Mouse (Mus musculus) cerebellum, adult 11-12 months (tissue): ENCODE measurements around the gene 1700016H13Rik.

ENCODE experiments used
- DNase-seq: peaks from one replicate; pipeline ENCODE4 v3.0.0; 2022

Gene 1700016H13Rik

DNA sequence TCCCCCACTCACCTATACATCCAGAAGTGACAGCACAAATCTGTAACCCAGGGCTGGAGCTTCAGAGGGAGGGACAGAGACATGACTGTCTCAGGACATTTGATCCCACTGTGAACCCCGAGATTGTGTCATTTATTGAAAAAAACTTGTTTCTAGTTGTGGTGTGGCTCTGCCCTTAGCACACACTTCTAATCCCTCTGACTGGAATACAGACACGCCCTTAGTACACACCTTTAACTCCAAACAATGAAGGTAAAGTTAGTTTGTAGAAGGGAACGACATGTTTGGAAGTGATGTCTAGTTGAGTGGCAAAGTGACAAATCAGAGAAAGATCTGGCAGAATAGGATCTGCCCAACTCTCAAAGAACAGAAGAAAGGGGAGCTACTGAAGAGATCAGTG, 16.0 kb upstream of the 1700016H13Rik start:
- DNase-seq = no peak

DNA sequence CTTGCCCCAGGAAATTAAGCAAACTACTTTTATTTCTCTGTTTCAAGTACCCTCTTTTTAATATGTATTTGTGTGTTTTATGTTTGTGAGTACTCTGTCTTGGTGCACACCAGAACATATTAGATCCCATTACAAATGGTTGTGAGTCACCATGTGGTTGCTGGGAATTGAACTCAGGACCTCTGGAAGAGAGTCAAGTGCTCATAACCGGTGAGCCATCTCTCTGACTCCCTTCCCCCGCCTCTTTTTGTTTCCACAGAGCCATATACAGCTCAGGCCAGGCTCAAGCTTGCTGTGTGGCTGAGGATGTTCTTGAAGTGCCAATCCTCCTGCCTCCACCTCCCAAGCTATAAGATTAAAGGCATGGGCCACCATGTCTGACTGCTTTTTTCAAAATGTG, 10.1 kb upstream of the 1700016H13Rik start:
- no peak for DNase-seq

DNA sequence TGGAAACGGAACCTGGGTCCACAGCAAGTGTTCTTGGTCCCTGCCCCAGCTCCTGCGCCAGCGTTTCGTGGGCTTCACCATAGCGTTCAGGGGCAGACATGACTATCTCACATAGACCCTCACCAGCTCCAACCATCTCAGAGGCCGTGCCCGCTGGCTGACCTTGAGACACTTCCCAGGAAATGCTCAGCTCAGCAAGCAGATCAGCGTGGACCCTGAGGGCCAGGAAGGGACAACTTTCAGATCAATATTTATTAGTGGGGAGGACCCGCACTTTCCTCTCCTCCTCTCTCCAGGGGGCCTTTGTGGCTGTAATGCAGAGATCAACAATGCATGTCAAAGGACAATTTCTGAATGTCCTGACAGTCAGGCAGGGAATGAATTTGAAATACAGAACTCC, 9.1 kb upstream of the 1700016H13Rik start:
- DNase-seq = no peak

DNA sequence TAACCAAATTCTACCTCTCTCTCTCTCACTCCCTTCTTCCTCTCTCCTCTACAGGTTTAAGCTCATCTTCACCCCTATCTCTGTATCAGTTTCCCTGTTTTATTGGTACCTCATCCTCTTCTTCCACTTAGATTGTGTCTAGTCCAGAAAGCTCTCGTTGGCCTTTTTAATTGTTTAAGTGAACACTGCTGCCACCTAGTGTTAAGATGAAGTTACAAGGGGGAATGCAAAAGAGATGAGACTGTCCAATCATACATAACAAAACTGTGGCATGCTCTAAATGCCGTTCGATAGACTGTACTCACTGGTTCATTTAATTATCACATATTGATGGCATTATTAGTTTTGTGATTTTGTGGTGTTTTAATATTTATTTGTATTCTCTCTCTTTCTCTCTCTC, 3.8 kb upstream of the 1700016H13Rik start:
- no peak for DNase-seq

DNA sequence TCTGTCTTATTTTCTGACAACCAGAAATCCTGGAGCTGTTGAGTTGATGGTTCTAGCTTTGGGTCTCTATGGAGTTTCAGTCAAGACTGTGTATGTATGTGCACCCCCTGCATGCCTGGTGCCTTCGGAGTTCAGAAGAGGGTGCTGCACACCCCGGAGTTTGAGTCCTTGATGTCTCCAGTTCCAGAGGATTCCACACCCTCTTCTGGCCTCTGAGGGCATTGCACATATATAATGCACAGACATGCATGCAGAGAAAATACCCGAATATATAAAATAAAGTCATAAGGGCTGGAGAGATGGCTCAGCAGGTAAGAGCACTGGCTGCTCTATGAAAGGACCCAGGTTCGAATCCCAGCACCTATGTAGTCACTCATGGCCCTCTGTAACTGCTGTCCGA, 3.1 kb upstream of the 1700016H13Rik start:
- no peak for DNase-seq

DNA sequence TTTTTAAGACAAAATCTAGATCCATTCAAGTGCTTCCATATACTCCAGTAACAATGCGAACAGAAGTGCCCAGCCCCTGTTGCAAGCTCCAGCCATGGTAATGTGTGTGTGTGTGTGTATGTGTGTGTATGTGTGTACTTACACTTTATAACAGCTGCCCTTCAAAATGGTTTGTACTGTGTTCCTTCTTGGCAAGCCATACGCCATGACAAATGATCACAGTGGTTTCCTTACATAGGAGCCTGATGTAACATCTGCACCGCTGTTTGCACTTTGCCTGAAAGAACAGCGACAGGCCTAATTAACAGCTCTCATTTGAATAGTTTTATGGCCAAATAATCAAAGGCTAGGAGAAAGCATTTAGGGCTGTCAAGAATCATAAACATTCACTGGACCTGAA, 1.0 kb downstream of the 1700016H13Rik start:
- DNase-seq = no peak

DNA sequence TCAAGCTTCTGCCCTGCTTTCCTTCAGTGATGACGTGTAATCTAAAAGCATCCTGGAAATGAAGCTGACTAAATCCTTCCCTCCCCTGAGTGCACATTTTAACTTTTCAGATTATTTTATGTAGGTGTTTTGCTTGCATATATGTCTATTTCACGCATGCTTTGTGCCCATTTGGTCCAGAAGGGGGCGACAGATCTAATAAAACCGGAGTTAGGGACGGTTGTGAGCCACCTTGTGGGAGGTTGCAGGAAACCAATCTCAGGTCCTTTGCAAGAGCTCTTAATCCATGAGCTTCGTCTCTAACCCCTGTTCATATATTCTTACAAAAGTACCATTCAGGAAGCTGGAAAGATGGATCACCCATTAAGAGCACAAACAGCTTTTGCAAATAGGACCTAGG, 1.6 kb downstream of the 1700016H13Rik start:
- DNase-seq = no peak

DNA sequence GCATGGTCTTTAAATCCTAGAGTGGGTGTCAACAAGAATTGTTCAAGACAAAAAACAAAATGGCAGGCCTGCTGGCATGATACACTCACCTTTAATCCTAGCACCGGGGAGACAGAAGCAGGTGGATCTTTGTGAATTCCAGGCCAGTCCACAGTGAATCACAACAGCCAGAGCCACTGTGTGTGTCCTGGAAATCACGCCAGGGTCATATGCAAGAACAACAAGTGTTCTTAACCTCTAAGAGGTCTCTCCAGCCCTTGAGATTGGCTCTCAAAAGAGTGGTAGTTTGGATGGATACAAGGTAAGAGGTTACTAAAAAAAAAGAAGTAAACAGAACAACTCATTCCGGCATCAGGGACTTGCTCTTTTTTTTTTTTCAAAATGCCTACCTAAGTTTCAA, 8.5 kb downstream of the 1700016H13Rik start:
- no peak for DNase-seq

DNA sequence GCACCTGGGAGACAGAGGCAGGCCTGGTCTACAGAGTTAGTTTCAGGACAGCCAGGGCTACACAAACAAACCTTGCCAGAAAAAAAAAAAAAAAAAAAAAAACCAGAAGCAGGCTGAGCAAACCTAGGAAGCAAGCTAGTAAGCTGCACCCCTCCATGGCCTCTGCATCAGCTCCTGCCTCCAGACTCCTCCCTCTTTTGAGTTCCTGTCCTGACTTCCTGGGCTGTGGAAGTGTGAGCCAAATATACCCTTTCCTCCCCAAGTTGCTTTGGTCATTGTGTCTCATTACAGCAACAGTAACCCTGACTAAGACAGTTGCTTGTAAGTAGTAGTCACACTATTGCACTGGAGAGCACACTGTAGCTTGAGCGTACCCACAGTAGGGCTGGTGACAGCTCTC, 11.6 kb downstream of the 1700016H13Rik start:
- DNase-seq = no peak

DNA sequence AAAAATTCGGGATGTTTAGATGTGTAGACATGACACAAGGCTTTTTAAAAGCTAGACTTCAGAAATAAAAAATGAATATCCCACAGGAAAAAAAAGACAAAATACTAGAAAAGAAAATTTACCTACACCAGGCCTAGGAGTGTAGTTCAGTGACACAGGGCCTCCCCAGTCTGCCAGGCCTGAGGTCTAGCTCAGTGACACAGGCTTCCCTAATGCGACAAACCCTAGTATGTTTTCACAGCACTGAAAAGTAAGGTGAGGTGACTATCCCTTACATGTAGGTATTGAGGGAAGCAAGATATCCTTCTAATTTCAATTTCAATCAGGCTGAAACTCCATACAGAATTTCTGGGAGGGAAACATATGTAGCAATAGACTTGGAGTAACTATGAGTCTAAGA, 18.6 kb downstream of the 1700016H13Rik start:
- DNase-seq = no peak

DNA sequence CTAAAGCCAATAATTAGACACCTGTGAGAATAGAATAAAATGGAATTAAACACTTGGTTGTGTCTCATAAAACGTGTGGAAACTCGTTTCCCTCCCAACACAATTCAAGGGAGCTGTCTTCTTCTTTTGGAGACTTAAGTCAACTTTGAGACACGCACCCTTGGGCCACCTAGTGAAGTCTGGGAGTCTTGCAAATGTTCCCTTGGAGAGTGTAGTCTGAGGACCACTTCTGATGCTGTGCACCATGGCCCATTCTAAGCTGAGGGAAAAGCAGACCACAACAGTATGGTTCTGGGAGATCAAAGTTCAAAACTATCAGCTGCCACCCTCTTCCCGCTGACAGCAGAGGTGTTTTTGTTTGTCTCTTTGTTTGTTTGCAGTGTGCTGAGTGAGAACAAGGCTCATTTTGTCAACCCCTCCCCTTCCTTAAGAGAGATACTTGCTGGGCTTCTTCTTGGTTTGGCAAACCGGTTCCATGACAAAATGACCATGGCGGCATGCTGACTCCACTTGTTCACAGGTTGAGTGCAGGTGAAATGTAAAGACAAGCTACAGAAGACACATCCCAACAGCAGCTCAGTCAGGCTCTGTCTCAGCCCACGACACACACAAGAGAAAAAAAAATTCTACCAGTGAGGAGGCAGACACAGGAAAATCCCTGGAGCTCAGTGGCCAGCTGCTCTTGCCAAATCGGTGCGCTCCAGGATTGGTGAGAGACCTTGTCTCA, 25.8 kb downstream of the 1700016H13Rik start:
- no peak for DNase-seq

DNA sequence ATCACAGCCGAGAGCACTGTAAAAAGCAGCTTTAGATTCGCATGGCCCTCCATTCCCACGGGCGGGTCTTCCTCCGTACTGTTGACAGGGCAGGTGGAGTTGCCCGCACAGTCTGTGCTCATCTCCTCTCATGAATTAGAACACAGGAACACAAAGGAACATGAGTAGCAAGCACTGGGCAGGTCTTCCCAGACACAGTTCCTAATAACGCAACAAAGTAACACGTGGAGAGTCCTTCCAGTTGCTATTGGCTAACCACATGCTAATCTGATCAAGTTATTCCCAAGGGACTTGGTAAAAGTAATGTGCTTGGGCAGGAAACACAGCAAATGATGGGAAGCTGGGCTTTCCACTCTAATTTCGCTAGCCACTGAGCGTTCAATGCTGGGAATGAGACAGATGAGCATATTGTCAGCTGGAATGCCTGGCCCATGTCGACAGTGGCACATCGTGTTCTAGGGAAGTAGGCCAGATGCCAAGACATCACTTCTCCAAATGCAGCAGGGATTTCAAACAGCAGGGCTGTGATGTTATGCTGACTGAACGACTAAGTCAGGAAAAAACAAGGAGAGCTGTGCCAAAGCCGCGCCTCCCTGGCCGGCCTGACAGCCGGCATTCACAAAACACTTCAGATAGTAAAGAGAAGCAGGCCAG, 26.6 kb downstream of the 1700016H13Rik start, which contains the start of gene Slc10a6:
TSS of gene Slc10a6 (minus strand) at position 293 of the 654 bp plus-strand sequence.
- DNase-seq = no peak

DNA sequence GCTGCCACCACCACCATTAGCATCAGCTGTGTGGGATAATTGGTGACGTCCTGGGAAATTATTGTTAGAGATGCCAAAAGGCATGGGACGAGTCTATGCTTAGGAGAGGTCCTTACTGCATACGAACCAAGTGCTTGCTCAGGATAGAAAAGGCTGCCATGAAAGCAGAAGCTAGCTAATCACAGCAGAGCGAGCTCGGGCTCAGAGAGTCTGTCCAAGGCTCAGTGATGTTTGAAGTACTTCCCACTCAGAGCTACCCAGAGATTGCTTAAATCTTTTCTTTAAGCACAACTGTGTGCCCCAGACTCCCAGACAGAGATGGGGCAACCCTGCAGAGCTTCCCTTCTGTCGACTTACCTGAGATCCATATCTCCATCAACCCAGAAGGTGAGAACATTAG, 27.3 kb downstream of the 1700016H13Rik start:
- no peak for DNase-seq

DNA sequence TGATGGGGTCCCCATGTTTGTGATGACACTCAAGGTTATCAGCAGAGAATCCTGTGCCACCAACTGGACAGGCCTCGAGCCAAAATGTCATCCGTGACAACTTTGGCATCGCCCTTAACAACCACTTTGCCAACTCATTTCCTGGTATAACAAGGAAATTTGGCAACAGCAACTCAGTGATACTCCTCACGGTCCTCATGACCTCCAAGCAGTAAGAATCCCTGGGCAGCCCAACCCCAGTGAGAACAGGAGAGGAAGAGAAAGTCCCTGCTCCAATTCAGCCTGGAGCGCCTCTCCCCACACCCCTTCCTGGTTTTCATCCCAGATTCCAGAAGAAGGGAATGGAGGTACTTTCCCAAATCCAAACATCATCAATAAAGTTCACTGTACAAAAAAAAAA, 31.0 kb downstream of the 1700016H13Rik start:
- DNase-seq = no peak

DNA sequence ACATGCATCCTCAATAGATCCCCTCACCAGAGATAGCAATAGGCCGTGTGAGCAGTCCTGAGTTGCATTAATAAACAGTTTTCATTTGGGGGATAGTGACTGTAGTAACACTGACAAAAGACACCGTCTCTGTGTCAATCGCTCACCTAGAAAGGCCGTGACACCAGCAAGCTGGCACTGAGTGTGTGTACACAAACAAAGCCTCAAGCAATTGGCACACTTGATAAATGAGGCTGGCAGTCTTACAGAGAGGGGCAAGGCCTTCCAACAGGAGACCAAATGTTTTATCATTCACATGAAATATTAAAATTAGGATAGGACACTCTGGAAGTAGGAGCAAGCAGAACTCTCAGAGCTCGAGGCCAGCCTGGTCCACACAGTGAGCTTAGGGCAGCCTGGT, 33.5 kb downstream of the 1700016H13Rik start:
- DNase-seq = no peak

DNA sequence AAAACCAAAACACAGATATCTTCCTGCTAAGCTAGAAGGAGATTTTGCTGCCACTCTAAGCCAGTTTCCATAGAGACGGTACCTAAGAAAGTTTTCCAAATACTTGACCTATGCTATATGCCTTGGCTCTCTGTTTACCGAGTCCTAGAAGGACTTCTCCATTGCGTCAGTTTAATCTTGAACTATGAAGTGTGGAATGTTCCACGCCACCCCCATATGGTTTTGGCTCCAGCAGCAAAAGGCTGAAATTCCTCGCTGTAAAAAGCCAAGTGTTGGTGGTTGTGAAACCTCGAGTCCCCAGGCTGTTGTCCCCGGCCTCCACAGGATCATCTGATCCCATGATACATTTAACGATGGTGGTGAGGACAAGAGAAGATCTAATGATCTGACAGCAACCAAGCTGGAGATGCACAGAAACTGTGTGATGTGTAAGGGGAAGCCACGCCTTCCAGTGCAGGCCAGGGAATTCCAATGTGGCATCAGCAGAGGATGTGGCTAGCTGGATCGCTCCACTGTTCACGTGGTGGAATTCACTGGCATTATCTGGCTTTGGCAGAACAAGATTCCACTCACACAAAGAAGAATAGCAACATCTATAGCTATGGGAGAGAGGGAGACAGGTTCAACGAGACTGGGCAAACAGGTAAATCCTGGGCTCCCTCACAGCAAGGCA, 35.4 kb downstream of the 1700016H13Rik start:
- DNase-seq = no peak

DNA sequence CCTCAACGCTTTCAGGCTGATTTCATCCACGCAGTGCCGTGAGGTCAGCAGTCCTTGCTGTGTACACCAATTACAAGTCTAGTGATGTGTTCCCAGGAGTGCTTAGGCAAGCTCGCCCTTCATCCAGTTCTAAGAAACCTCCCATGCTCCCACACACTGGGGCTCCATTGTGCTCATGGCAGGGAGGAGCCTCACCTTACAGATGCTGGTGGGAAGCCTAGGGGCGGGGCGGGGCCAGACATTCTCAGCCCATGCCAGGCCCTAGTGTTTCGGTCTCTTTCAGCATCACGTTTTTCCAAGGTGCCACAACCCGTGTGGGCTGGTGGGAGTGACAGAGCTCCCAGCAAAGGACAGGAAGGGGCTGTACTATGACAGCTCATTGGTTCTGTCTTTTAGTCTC, 38.6 kb downstream of the 1700016H13Rik start:
- no peak for DNase-seq

DNA sequence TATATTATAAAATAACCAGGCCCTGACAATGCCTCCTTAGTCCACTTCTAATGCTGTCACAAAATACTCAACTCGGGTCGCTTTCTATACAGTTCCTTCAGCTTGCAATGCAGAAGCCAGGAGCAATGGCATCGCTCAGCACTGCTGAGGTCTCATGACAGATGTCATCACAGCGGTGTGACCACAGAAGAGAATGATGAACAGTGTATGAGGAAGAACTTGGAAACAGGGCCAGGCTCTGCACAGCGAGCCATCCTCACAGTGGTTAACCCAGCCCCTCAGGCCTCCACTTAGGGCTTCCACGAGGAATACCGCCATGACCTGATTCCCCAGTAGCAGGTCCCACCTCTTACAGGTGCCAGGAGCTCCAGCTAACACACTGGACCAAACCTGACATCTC, 41.5 kb downstream of the 1700016H13Rik start:
- no peak for DNase-seq

DNA sequence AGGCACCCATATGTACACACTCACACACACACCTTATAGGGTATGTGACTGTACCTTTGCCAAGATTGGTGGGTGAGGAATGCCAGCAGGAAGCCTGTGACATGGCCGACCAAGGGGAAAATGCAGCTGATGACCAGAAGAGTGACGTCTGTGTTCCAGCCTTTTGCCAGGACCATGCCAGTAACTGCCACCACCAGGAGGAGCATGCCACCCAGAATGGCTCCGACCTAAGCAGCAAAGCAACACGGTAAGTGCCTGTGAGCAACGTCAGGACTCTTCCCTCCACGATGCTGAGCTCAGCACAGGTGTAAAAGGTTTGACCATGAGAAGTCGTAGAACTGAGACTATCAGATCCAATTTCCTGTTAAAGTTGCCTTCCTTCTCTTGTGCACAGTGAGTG, 43.5 kb downstream of the 1700016H13Rik start:
- no peak for DNase-seq

DNA sequence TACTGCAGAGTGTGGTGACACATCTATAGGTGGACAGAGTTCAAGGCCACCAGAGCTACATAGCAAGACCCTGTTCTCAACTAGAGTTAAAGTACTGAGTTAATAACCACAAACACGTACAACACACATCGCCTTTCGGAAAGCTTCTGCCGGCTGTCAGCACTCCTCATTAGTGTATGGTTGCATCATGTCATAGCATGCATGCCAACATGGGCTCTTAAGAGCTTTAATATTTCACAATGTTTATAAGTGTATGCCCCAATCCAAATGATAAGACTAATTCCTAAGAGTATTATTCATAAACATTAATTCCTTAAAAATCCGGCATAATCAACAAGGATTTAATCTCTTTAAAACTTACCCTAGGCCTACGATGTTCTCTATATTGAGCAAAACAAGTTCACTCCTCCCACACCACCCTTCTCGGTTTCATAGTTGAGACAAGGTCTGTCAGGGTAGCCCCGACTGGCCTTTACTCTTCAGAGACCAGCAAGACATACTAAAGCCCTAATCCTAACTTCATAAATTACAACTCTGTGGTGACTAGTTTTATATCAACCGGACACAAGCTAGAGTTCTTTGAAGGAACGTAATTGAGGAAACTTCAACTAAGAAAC, 44.8 kb downstream of the 1700016H13Rik start:
- no peak for DNase-seq

DNA sequence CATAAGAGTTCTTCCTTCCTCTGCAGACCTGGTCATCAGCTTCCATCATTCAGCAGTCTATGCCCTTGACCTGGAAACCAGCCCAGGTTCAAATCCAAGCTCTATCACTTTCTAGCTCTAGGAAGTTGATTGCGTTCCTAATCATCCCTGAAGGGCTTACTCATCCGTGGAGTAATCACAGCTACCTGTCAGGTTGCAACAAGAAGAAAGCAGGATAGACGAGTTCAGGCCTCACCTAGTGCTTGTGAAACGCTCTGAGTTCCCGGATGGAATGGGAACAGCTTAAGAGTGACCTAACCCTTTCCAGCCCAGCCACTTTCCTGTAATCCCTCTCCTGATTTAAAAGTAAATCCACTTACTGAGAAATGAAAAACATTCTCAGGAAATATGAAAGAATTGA, 45.7 kb downstream of the 1700016H13Rik start:
- no peak for DNase-seq

DNA sequence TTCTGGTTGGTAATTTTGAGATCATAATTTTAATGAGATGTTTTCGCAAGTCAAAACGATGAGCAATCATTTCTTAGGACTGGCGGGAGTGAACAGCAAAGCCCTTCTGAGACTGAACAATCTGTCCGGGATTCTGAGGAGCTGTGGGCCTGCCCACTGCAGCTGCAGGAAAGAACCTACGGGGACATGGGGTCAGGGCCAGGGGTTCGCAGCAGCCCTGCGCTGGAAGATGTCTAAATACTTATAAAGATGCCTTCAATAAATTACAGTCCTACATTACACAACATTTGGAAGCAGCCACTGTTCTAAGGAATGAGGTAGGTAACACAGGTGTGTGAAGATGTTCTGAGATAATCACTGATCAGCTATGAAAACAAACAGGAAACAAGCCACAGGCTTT, 50.1 kb downstream of the 1700016H13Rik start:
- no peak for DNase-seq

DNA sequence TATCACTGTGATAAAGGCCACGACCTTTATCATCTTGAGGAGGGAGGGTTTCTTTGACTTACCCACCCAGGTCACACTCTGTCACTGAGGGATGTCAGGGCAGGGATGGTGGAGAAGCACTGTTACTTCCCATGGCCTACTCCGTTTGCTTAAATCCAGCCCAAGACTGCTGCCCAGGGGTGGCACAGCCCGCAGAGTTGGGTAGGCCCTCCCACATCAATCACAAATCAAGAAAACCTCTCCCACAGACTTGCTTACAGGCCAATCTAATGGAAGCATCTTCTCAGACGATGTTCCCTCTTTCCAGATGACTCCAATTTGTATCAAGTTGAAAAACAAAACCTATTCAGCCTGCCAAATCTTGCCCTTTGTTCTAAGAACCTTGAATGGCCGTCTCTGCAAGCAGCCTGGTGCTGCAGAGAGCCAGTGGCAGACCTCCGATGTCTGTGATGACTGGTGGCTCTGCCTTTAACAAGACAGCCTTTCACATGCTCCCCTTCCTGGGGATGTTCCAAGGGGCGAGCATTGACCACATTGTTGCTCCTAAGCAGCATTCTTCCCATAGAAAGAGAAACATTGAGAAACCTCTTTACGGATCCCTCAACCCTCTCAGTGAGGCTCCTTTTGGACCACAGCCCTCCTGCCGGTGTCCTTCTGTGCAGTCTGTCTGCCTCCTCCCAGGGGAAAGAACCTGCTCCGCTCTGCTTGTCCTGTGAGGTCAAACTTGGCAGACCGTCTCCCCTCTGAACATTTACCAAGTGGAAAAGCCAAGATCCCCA, 52.5 kb downstream of the 1700016H13Rik start:
- peak; percentile 47 for DNase-seq
